Mouse (Mus musculus) neural tube, embryonic 11.5 days (tissue): Measurements from ENCODE around the gene Ppp2r5d. TPM values are rescaled to one million over a fixed set of nuclear protein-coding genes. Genes with fewer than 3 reads are reported as not detected.

ENCODE experiments used
- ATAC-seq: fragments of 200-750 bp; cut with Nextera tagmentation; 2 replicates; pipeline ENCODE4 v1.8.0; 2017; ENCODE audit warnings: moderate number of reproducible peaks, mild to moderate bottlenecking, moderate TSS enrichment, moderate library complexity; ENCODE audit not compliant: insufficient read depth, low FRiP score, low TSS enrichment
- DNase-seq: peaks from one replicate; pipeline ENCODE4 v3.0.0-alpha.2; 2015; ENCODE audit warnings: low spot score
- H3K27ac ChIP-seq: fragments of 300-500 bp; sonication (generic); 2 replicates; pipeline ENCODE4 v1.5.1; 2014; ENCODE audit warnings: low read depth, mild to moderate bottlenecking, low read length
- H3K27me3 ChIP-seq: fragments of 300-500 bp; sonication (generic); 2 replicates; pipeline ENCODE4 v1.6.1; 2014; ENCODE audit warnings: mild to moderate bottlenecking, low read length, mixed read lengths; ENCODE audit not compliant: control insufficient read depth, insufficient read depth
- H3K36me3 ChIP-seq: fragments of 300-500 bp; sonication (generic); 2 replicates; pipeline ENCODE4 v1.6.1; 2014; ENCODE audit warnings: mild to moderate bottlenecking, low read length, moderate library complexity, mixed read lengths; ENCODE audit not compliant: control insufficient read depth, insufficient read depth
- H3K4me1 ChIP-seq: fragments of 300-500 bp; sonication (generic); 2 replicates; pipeline ENCODE4 v1.6.1; 2014; ENCODE audit warnings: low read length, mixed read lengths; ENCODE audit not compliant: control insufficient read depth, insufficient read depth
- H3K4me2 ChIP-seq: fragments of 300-500 bp; sonication (generic); 2 replicates; pipeline ENCODE4 v1.6.1; 2014; ENCODE audit warnings: low read depth, mild to moderate bottlenecking, moderate library complexity
- H3K4me3 ChIP-seq: fragments of 300-500 bp; sonication (generic); 2 replicates; pipeline ENCODE4 v1.5.1; 2014; ENCODE audit warnings: low read depth, low read length
- H3K9ac ChIP-seq: fragments of 300-500 bp; sonication (generic); 2 replicates; pipeline ENCODE4 v1.6.1; 2014; ENCODE audit warnings: mild to moderate bottlenecking, low read length
- H3K9me3 ChIP-seq: fragments of 300-500 bp; sonication (generic); 2 replicates; pipeline ENCODE4 v1.6.1; 2016; ENCODE audit warnings: low read length; ENCODE audit not compliant: control insufficient read depth
- WGBS: fragments of 180-500 bp; shearing (Covaris S2); extraction: QIAGEN DNeasy Blood & Tissue Kit; methylation state at CpG from one replicate; pipeline ENCODE4 v1.1.7; 2014; 5-methylcytosine and 5-hydroxymethylcytosine counted together
- polyA plus RNA-seq: library from polyadenylated mRNA; unstranded; fragments of >200 nt; fragmentation: Nextera tagmentation; extraction: Ambion mirVana; gene quantifications from 2 replicates; pipeline ENCODE4 v1.2.1, GENCODE M21; 2014

Gene Ppp2r5d
- polyA plus RNA-seq, 1 experiment from 2014 or later = 124 TPM

- no peaks in the 10 kb centered on the region for H3K9me3 ChIP-seq
- H3K9ac ChIP-seq = peak overlapping the region; percentile 62
- 2% methylated on average over 34 of the region's 34 CpGs for WGBS
- DNase-seq (peak; percentile 64), ATAC-seq (peak; percentile 4)
- peaks cover 8% of the 10 kb centered on the region for H3K4me1 ChIP-seq
- peaks cover 24% of the 10 kb centered on the region for H3K36me3 ChIP-seq
- H3K27ac ChIP-seq = peak overlapping the region; percentile 73
- peak overlapping the region; percentile 69 for H3K4me2 ChIP-seq
- no peaks in the 10 kb centered on the region for H3K27me3 ChIP-seq
- H3K4me3 ChIP-seq = peak overlapping the region; percentile 58
Observed at GRCm38 (mm10) chr17:46679843-46680759, 24.8 kb downstream of the Ppp2r5d start.

GRCm38 (mm10) chr17:46678911-46679310 is 26.0 kb downstream of the Ppp2r5d start:
- Histone ChIP-seq H3K27ac (no peak overlapping the region), H3K9ac (no peak overlapping the region), H3K27me3 (no peaks in the 10 kb centered on the region), H3K9me3 (no peaks in the 10 kb centered on the region), H3K4me2 (peak overlapping the region; percentile 69; the same call in 1 of the 2 replicates), H3K36me3 (peaks cover 18% of the 10 kb centered on the region), H3K4me3 (no peak overlapping the region), H3K4me1 (peaks cover 8% of the 10 kb centered on the region)
- no peak for ATAC-seq
- WGBS = 74% methylated on average over 9 of the region's 9 CpGs
- DNase-seq = no peak

GRCm38 (mm10) chr17:46678416-46678815 is 26.5 kb downstream of the Ppp2r5d start, which contains the start of gene Mea1:
Mea1 (plus strand) TSS chr17:46678793.
- H3K9me3 ChIP-seq = no peaks in the 10 kb centered on the region
- peak within 1 kb of the TSS; percentile 69 for H3K4me2 ChIP-seq
- WGBS = 89% methylated on average over 8 of the region's 9 CpGs
- H3K36me3 ChIP-seq = peaks cover 14% of the 10 kb centered on the region
- ATAC-seq = no peak
- H3K27me3 ChIP-seq = no peaks in the 10 kb centered on the region
- peak within 1 kb of the TSS; percentile 58 for H3K4me3 ChIP-seq
- peak within 1 kb of the TSS; percentile 62 for H3K9ac ChIP-seq
- no peak for DNase-seq
- peaks cover 10% of the 10 kb centered on the region for H3K4me1 ChIP-seq
- H3K27ac ChIP-seq = no peak within 1 kb of the TSS

GRCm38 (mm10) chr17:46674530-46675283 is 30.2 kb downstream of the Ppp2r5d start:
- 0 out of 2 replicates have a peak overlapping the region, but pooled peaks have one; percentile 45 for H3K27ac ChIP-seq
- H3K4me2 ChIP-seq = peak overlapping the region; percentile 90
- DNase-seq = no peak
- H3K4me1 ChIP-seq = peaks cover 6% of the 10 kb centered on the region; the same call in 1 of the 2 replicates
- 14% methylated on average over 15 of the region's 15 CpGs for WGBS
- H3K9ac ChIP-seq = peak overlapping the region; percentile 55; the same call in 1 of the 2 replicates
- peak; percentile 41 for ATAC-seq
- no peaks in the 10 kb centered on the region for H3K9me3 ChIP-seq
- no peaks in the 10 kb centered on the region for H3K27me3 ChIP-seq
- H3K36me3 ChIP-seq = peaks cover 16% of the 10 kb centered on the region
- peak overlapping the region; percentile 77 for H3K4me3 ChIP-seq

GRCm38 (mm10) chr17:46673850-46674529 is 30.9 kb downstream of the Ppp2r5d start, which contains the start of gene Rrp36:
Rrp36 (minus strand) TSS chr17:46674352.
- Histone ChIP-seq H3K4me1 (peaks cover 6% of the 10 kb centered on the region; the same call in 1 of the 2 replicates), H3K9me3 (no peaks in the 10 kb centered on the region), H3K4me3 (peak within 1 kb of the TSS; percentile 77), H3K36me3 (peaks cover 21% of the 10 kb centered on the region), H3K4me2 (peak within 1 kb of the TSS; percentile 90), H3K27me3 (no peaks in the 10 kb centered on the region), H3K27ac (0 out of 2 replicates have a peak within 1 kb of the TSS, but pooled peaks have one; percentile 53), H3K9ac (peak within 1 kb of the TSS; percentile 55)
- DNase-seq (peak; percentile 89), ATAC-seq (peak; percentile 88)
- WGBS = under 1% methylated on average over 43 of the region's 43 CpGs

GRCm38 (mm10) chr17:46669911-46670310 is 35.0 kb downstream of the Ppp2r5d start:
- no peak for DNase-seq
- H3K27me3 ChIP-seq = no peaks in the 10 kb centered on the region
- no peak overlapping the region for H3K27ac ChIP-seq
- peaks cover 10% of the 10 kb centered on the region for H3K36me3 ChIP-seq
- H3K9me3 ChIP-seq = no peaks in the 10 kb centered on the region
- ATAC-seq = no peak
- WGBS = 95% methylated on average over 10 of the region's 10 CpGs
- no peak overlapping the region for H3K9ac ChIP-seq
- peaks cover 6% of the 10 kb centered on the region; the same call in 1 of the 2 replicates for H3K4me1 ChIP-seq
- H3K4me2 ChIP-seq = no peak overlapping the region
- H3K4me3 ChIP-seq = no peak overlapping the region

- Histone ChIP-seq H3K27me3 (no peaks in the 10 kb centered on the region), H3K9ac (no peak overlapping the region), H3K9me3 (no peaks in the 10 kb centered on the region), H3K4me3 (no peak overlapping the region), H3K36me3 (peaks cover 15% of the 10 kb centered on the region), H3K4me2 (no peak overlapping the region), H3K4me1 (no peaks in the 10 kb centered on the region), H3K27ac (no peak overlapping the region)
- WGBS = 93% methylated on average over 16 of the region's 16 CpGs
- no peak for DNase-seq
- ATAC-seq = no peak
Observed at GRCm38 (mm10) chr17:46667712-46668111, 37.2 kb downstream of the Ppp2r5d start.

- Histone ChIP-seq H3K36me3 (peaks cover 28% of the 10 kb centered on the region), H3K27me3 (no peaks in the 10 kb centered on the region), H3K27ac (no peak overlapping the region), H3K4me3 (no peak overlapping the region), H3K9ac (no peak overlapping the region), H3K4me2 (no peak overlapping the region), H3K9me3 (no peaks in the 10 kb centered on the region), H3K4me1 (no peaks in the 10 kb centered on the region)
- DNase-seq (no peak), ATAC-seq (no peak)
- whole genome bisulfite sequencing = 94% methylated on average over 5 of the region's 5 CpGs
Observed at GRCm38 (mm10) chr17:46662730-46663129, 42.2 kb downstream of the Ppp2r5d start.
